Mouse (Mus musculus) kidney, embryonic 15.5 days (tissue): ENCODE measurements around the gene Bbs7. TPM values are rescaled to one million over a fixed set of nuclear protein-coding genes. Genes with fewer than 3 reads are reported as not detected.

ENCODE experiments used
- ATAC-seq: fragments of 200-750 bp; cut with Nextera tagmentation; replicated peaks from 2 replicates; pipeline ENCODE4 v1.8.0; 2017; ENCODE audit warnings: moderate TSS enrichment; ENCODE audit not compliant: low FRiP score
- H3K27ac ChIP-seq: fragments of 300-500 bp; sonication (generic); 2 replicates; pipeline ENCODE4 v1.5.1; 2015; ENCODE audit warnings: mild to moderate bottlenecking, inconsistent platforms
- H3K27me3 ChIP-seq: fragments of 300-500 bp; sonication (generic); 2 replicates; pipeline ENCODE4 v1.6.1; 2015; ENCODE audit warnings: inconsistent platforms
- H3K36me3 ChIP-seq: fragments of 300-500 bp; sonication (generic); 2 replicates; pipeline ENCODE4 v1.6.1; 2015; ENCODE audit warnings: inconsistent platforms
- H3K4me1 ChIP-seq: fragments of 300-500 bp; sonication (generic); 2 replicates; pipeline ENCODE4 v1.6.1; 2015; ENCODE audit warnings: inconsistent platforms
- H3K4me2 ChIP-seq: fragments of 300-500 bp; sonication (generic); 2 replicates; pipeline ENCODE4 v1.6.1; 2015; ENCODE audit warnings: moderate library complexity, mild to moderate bottlenecking, inconsistent platforms
- H3K4me3 ChIP-seq: fragments of 300-500 bp; sonication (generic); replicated peaks from 2 replicates; pipeline ENCODE4 v1.5.1; 2015; ENCODE audit warnings: mild to moderate bottlenecking, inconsistent platforms
- H3K9ac ChIP-seq: fragments of 300-500 bp; sonication (generic); 2 replicates; pipeline ENCODE4 v1.6.1; 2015; ENCODE audit warnings: mild to moderate bottlenecking, inconsistent platforms
- H3K9me3 ChIP-seq: fragments of 300-500 bp; sonication (generic); replicated peaks from 2 replicates; pipeline ENCODE4 v1.6.1; 2016; ENCODE audit warnings: inconsistent platforms
- WGBS: fragments of 180-500 bp; shearing (Covaris S2); methylation state at CpG from one replicate; pipeline ENCODE4 v1.1.7; 2015; ENCODE audit warnings: mixed read lengths; 5-methylcytosine and 5-hydroxymethylcytosine counted together
- polyA plus RNA-seq: library from polyadenylated mRNA; unstranded; fragments of >200 nt; fragmentation: Nextera tagmentation; extraction: Ambion mirVana; gene quantifications from 2 replicates; pipeline ENCODE4 v1.2.1, GENCODE M21; 2015

Gene Bbs7
- polyA plus RNA-seq, 1 experiment from 2014 or later: 17.5 TPM

DNA sequence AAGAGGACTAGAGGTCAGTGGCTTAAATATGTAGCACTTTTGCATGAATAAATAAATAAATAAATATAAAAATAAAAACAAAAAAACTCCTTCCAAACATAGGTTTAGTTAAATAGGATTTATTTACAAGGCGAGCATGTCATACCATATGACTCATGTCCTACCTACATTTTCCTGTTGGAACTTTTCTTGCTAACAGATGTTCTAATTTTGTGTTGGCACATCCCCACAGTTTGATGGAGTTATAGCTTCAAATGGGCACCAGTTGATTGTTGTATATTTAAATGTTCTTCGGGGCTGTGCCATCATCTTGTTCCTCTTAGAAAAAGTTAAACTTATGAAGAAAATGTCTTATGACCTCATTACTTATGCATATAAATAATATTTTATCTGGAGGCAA is 71.9 kb downstream of the Bbs7 start:
- ATAC-seq: no peak
- 93% methylated on average over 2 of the region's 2 CpGs for WGBS
- H3K27ac ChIP-seq: no peak overlapping the region
- H3K4me1 ChIP-seq: no peaks in the 10 kb centered on the region
- no peak overlapping the region for H3K9ac ChIP-seq
- H3K27me3 ChIP-seq: no peaks in the 10 kb centered on the region
- H3K4me3 ChIP-seq: no peak overlapping the region
- H3K4me2 ChIP-seq: no peak overlapping the region
- no peaks in the 10 kb centered on the region for H3K36me3 ChIP-seq
- H3K9me3 ChIP-seq: no peaks in the 10 kb centered on the region

GRCm38 (mm10) chr3:36540756-36541155 is 72.5 kb downstream of the Bbs7 start:
- no peak for ATAC-seq

DNA sequence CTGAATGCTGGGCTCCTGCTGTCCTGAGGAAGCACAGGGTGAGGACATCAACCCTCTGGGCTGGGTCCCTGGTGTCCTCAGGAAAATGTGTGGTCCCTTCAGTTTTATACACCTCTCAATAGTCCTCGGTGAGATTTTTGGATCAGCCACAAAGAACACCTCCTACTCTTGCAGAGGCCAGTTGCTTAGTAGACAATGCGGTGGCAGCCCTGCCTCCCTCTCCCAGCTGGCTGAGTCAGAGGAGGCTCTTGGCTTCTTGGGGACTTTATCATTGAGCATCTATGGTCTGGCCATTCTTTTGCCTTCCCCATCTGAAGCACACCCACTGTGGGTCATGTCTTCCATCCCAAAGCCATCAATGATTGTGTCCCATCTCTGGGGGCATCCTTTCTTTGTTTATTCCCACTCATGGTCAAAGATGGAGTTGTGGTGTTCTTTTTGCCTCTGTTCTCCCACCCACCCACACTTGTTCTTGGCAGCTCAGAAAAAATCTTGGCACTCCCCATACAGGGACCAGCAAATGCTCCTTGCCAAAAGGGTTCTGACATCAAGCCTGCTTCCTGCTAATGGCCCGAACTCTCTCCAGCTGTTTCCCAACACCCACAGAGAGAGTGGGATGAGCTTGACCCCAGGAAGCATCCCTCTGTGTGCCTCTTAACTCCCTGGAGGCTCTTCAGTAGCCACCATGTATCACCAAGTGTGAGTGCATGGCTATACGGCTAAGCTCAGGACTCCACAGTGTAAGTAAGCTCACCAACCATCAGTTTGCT is 75.4 kb downstream of the Bbs7 start:
- H3K27ac ChIP-seq: no peak overlapping the region
- H3K4me2 ChIP-seq: no peak overlapping the region
- 80% methylated on average over 4 of the region's 4 CpGs for WGBS
- no peak overlapping the region for H3K9ac ChIP-seq
- H3K36me3 ChIP-seq: no peaks in the 10 kb centered on the region
- peaks cover 5% of the 10 kb centered on the region; the same call in 1 of the 2 replicates for H3K4me1 ChIP-seq
- no peaks in the 10 kb centered on the region; the same call in 1 of the 2 replicates for H3K27me3 ChIP-seq
- ATAC-seq: no peak
- no peaks in the 10 kb centered on the region for H3K9me3 ChIP-seq
- H3K4me3 ChIP-seq: no peak overlapping the region

More at GRCm38 (mm10) chr3:36540756-36541155, 72.5 kb downstream of the Bbs7 start:
- Histone ChIP-seq H3K27ac (no peak overlapping the region), H3K36me3 (no peaks in the 10 kb centered on the region), H3K9ac (no peak overlapping the region), H3K4me2 (no peak overlapping the region), H3K4me3 (no peak overlapping the region), H3K9me3 (no peaks in the 10 kb centered on the region), H3K27me3 (no peaks in the 10 kb centered on the region), H3K4me1 (no peaks in the 10 kb centered on the region)
- 64% methylated on average over 2 of the region's 2 CpGs for WGBS

DNA sequence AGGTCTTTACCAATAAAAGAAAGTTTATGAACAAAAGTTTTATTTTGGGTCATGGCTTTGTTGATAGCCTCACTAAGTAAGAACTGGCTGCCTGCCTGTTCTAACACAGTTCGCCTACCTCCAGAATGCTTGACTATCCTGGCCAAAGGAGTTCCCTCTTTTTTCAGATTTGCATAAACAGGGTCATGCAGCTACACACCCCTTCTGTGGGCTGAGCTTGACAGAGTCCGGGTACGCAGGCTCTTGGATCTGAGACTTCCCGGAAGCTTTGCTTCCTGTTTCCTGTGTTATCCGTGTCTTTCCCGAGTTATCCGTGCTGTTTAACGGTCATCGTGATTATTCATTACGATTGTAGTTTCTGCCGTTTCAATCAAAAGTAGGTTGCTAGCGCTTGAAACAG is 77.2 kb downstream of the Bbs7 start:
- no peaks in the 10 kb centered on the region for H3K9me3 ChIP-seq
- no peak overlapping the region for H3K4me3 ChIP-seq
- 85% methylated on average over 12 of the region's 12 CpGs for WGBS
- no peak overlapping the region for H3K27ac ChIP-seq
- H3K27me3 ChIP-seq: peaks cover under 1% of the 10 kb centered on the region; the same call in 1 of the 2 replicates
- H3K4me2 ChIP-seq: no peak overlapping the region
- H3K4me1 ChIP-seq: peaks cover 13% of the 10 kb centered on the region; the same call in 1 of the 2 replicates
- H3K36me3 ChIP-seq: no peaks in the 10 kb centered on the region
- ATAC-seq: no peak
- H3K9ac ChIP-seq: no peak overlapping the region

GRCm38 (mm10) chr3:36533201-36533672 is 80.0 kb downstream of the Bbs7 start:
- peaks cover 8% of the 10 kb centered on the region; the same call in 1 of the 2 replicates for H3K27me3 ChIP-seq
- no peak overlapping the region for H3K4me3 ChIP-seq
- no peaks in the 10 kb centered on the region for H3K36me3 ChIP-seq
- no peak overlapping the region for H3K9ac ChIP-seq
- WGBS: 0% methylated on average over 1 of the region's 1 CpGs
- H3K27ac ChIP-seq: no peak overlapping the region
- ATAC-seq: no peak
- no peak overlapping the region for H3K4me2 ChIP-seq
- H3K9me3 ChIP-seq: no peaks in the 10 kb centered on the region
- H3K4me1 ChIP-seq: peaks cover 13% of the 10 kb centered on the region; the same call in 1 of the 2 replicates

GRCm38 (mm10) chr3:36532738-36533137 is 80.5 kb downstream of the Bbs7 start:
- 49% methylated on average over 7 of the region's 7 CpGs for WGBS
- Histone ChIP-seq H3K27ac (no peak overlapping the region), H3K27me3 (peaks cover 8% of the 10 kb centered on the region; the same call in 1 of the 2 replicates), H3K4me3 (no peak overlapping the region), H3K36me3 (no peaks in the 10 kb centered on the region), H3K9ac (no peak overlapping the region), H3K4me2 (no peak overlapping the region), H3K4me1 (peaks cover 13% of the 10 kb centered on the region; the same call in 1 of the 2 replicates), H3K9me3 (no peaks in the 10 kb centered on the region)
- no peak for ATAC-seq

GRCm38 (mm10) chr3:36531979-36532542 is 81.2 kb downstream of the Bbs7 start:
- ATAC-seq: no peak
- H3K4me3 ChIP-seq: peak overlapping the region; percentile 38
- H3K4me2 ChIP-seq: peak overlapping the region; percentile 61
- 4% methylated on average over 18 of the region's 18 CpGs for WGBS
- peaks cover 13% of the 10 kb centered on the region; the same call in 1 of the 2 replicates for H3K4me1 ChIP-seq
- peaks cover 8% of the 10 kb centered on the region; the same call in 1 of the 2 replicates for H3K27me3 ChIP-seq
- H3K9ac ChIP-seq: no peak overlapping the region
- H3K36me3 ChIP-seq: no peaks in the 10 kb centered on the region
- no peak overlapping the region for H3K27ac ChIP-seq
- H3K9me3 ChIP-seq: no peaks in the 10 kb centered on the region

GRCm38 (mm10) chr3:36531242-36531641 is 82.0 kb downstream of the Bbs7 start:
- peak overlapping the region; percentile 61; the same call in 1 of the 2 replicates for H3K4me2 ChIP-seq
- H3K4me3 ChIP-seq: no peak overlapping the region
- H3K9me3 ChIP-seq: no peaks in the 10 kb centered on the region
- H3K36me3 ChIP-seq: no peaks in the 10 kb centered on the region
- 45% methylated on average over 2 of the region's 2 CpGs for WGBS
- no peak overlapping the region for H3K27ac ChIP-seq
- H3K4me1 ChIP-seq: peaks cover 13% of the 10 kb centered on the region; the same call in 1 of the 2 replicates
- H3K27me3 ChIP-seq: peaks cover 8% of the 10 kb centered on the region; the same call in 1 of the 2 replicates
- no peak for ATAC-seq
- no peak overlapping the region for H3K9ac ChIP-seq

- Histone ChIP-seq H3K36me3 (no peaks in the 10 kb centered on the region), H3K27ac (no peak overlapping the region), H3K9ac (no peak overlapping the region), H3K9me3 (no peaks in the 10 kb centered on the region), H3K4me1 (peaks cover 13% of the 10 kb centered on the region; the same call in 1 of the 2 replicates), H3K4me3 (no peak overlapping the region), H3K4me2 (no peak overlapping the region), H3K27me3 (peaks cover 8% of the 10 kb centered on the region; the same call in 1 of the 2 replicates)
- WGBS: 77% methylated on average over 5 of the region's 5 CpGs
- no peak for ATAC-seq
Observed at GRCm38 (mm10) chr3:36530781-36531180, 82.5 kb downstream of the Bbs7 start.

DNA sequence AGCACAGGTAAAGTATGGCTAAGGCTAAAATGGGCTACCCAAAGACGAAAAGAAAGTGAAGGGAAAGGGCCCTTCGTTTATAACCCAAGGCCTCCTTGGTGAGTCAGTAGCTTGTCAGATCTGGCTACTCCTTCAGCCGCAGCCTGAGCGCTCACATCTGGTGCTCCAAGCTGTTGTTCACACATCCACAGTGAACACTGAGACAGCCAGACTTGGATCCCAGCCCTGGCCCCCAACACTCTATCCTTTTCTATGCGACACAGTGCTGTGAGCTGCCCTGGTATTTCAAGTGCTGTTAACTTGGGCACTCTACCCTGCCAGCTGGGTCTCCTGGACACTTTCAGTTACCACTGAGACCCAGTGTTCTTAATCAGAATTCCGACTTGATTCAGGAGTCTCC is 82.9 kb downstream of the Bbs7 start:
- Histone ChIP-seq H3K9ac (no peak overlapping the region), H3K4me2 (no peak overlapping the region), H3K4me3 (no peak overlapping the region), H3K36me3 (no peaks in the 10 kb centered on the region), H3K27me3 (peaks cover 8% of the 10 kb centered on the region; the same call in 1 of the 2 replicates), H3K27ac (no peak overlapping the region), H3K4me1 (peaks cover 13% of the 10 kb centered on the region; the same call in 1 of the 2 replicates), H3K9me3 (no peaks in the 10 kb centered on the region)
- WGBS: 78% methylated on average over 6 of the region's 6 CpGs
- ATAC-seq: no peak

- Histone ChIP-seq H3K27me3 (peaks cover 38% of the 10 kb centered on the region), H3K9me3 (no peaks in the 10 kb centered on the region), H3K9ac (no peak overlapping the region), H3K4me3 (no peak overlapping the region), H3K36me3 (no peaks in the 10 kb centered on the region), H3K27ac (no peak overlapping the region), H3K4me2 (no peak overlapping the region), H3K4me1 (peaks cover 10% of the 10 kb centered on the region; the same call in 1 of the 2 replicates)
- WGBS: 76% methylated on average over 3 of the region's 3 CpGs
- ATAC-seq: no peak
Observed at GRCm38 (mm10) chr3:36524466-36524865, 88.8 kb downstream of the Bbs7 start.
